Mouse (Mus musculus) embryonic fibroblast, embryonic 13.5 days (primary cell): Measurements from ENCODE around the gene Vgf. TPM values are rescaled to one million over a fixed set of nuclear protein-coding genes. Genes with fewer than 3 reads are reported as not detected.

Source experiments
- H3K27ac ChIP-seq: 2 replicates; pipeline ENCODE4 v1.5.1; 2012; ENCODE audit warnings: low read length, control low read depth, inconsistent platforms; ENCODE audit not compliant: insufficient read depth
- H3K4me1 ChIP-seq: 2 replicates; pipeline ENCODE4 v1.6.1; 2011; ENCODE audit warnings: low read length; ENCODE audit not compliant: control insufficient read depth, insufficient read depth
- H3K4me3 ChIP-seq: 2 replicates; pipeline ENCODE4 v1.5.1; 2011; ENCODE audit warnings: mild to moderate bottlenecking, control low read depth, low read length; ENCODE audit not compliant: insufficient read depth
- CTCF ChIP-seq: IDR thresholded peaks from 2 replicates; pipeline ENCODE4 v1.5.1; 2011; ENCODE audit warnings: mild to moderate bottlenecking, control low read depth, low read length, moderate library complexity, borderline replicate concordance; ENCODE audit not compliant: insufficient read depth
- POLR2A ChIP-seq: IDR thresholded peaks from 2 replicates; pipeline ENCODE4 v1.6.1; 2011; ENCODE audit warnings: low read depth, mild to moderate bottlenecking, control low read depth, low read length, moderate library complexity
- polyA plus RNA-seq: library from polyadenylated mRNA; stranded (reverse); fragments of >200 nt; gene quantifications from 2 replicates; pipeline ENCODE4 v1.2.4, GENCODE M21; 2011; ENCODE audit warnings: low read depth; ENCODE audit not compliant: missing spikeins, insufficient read length

Gene Vgf
- polyA plus RNA-seq, 1 experiment = 2.1 TPM

- no peak for TF ChIP-seq CTCF
- TF ChIP-seq POLR2A = no peak
- no peaks in the 10 kb centered on the region for H3K4me1 ChIP-seq
- no peak overlapping the region for H3K27ac ChIP-seq
- H3K4me3 ChIP-seq = no peak overlapping the region
Measured at GRCm38 (mm10) chr5:136989801-136990200, 36.4 kb upstream of the Vgf start.

- no peak for TF ChIP-seq POLR2A
- no peak for TF ChIP-seq CTCF
- Histone ChIP-seq H3K27ac (no peak overlapping the region), H3K4me3 (no peak overlapping the region), H3K4me1 (no peaks in the 10 kb centered on the region)
Measured at GRCm38 (mm10) chr5:136999449-136999848, 26.7 kb upstream of the Vgf start.

GRCm38 (mm10) chr5:137000612-137001011, 25.6 kb upstream of the Vgf start:
- Histone ChIP-seq H3K27ac (no peak overlapping the region), H3K4me3 (no peak overlapping the region), H3K4me1 (no peaks in the 10 kb centered on the region)
- TF ChIP-seq POLR2A (no peak), CTCF (no peak)

- no peak for TF ChIP-seq CTCF
- TF ChIP-seq POLR2A = no peak
- H3K4me3 ChIP-seq = no peak overlapping the region
- H3K4me1 ChIP-seq = no peaks in the 10 kb centered on the region
- no peak overlapping the region for H3K27ac ChIP-seq
Measured at GRCm38 (mm10) chr5:137007276-137007675, 18.9 kb upstream of the Vgf start.

- Histone ChIP-seq H3K4me3 (no peak overlapping the region), H3K27ac (no peak overlapping the region), H3K4me1 (peaks cover 5% of the 10 kb centered on the region)
- no peak for TF ChIP-seq POLR2A
- TF ChIP-seq CTCF = no peak
Measured at GRCm38 (mm10) chr5:137009988-137010387, 16.2 kb upstream of the Vgf start.

- Histone ChIP-seq H3K4me3 (no peak overlapping the region), H3K4me1 (peaks cover 9% of the 10 kb centered on the region), H3K27ac (peak overlapping the region; percentile 2; the same call in 1 of the 2 replicates)
- no peak for TF ChIP-seq CTCF
- no peak for TF ChIP-seq POLR2A
Measured at GRCm38 (mm10) chr5:137012401-137012950, 13.7 kb upstream of the Vgf start.

GRCm38 (mm10) chr5:137015913-137016312, 10.3 kb upstream of the Vgf start:
- H3K27ac ChIP-seq = peak overlapping the region; percentile 78
- TF ChIP-seq POLR2A (no peak), CTCF (no peak)
- no peak overlapping the region for H3K4me3 ChIP-seq
- peaks cover 9% of the 10 kb centered on the region for H3K4me1 ChIP-seq

- Histone ChIP-seq H3K4me1 (0 out of 2 replicates have a peak, but pooled peaks cover 1% of the 10 kb centered on the region), H3K4me3 (no peak overlapping the region), H3K27ac (no peak overlapping the region)
- TF ChIP-seq POLR2A = no peak
- no peak for TF ChIP-seq CTCF
Measured at GRCm38 (mm10) chr5:137024318-137024717, 1.9 kb upstream of the Vgf start.

- no peak overlapping the region for H3K27ac ChIP-seq
- no peak overlapping the region for H3K4me3 ChIP-seq
- TF ChIP-seq POLR2A = no peak
- TF ChIP-seq CTCF = peak; percentile 98
- H3K4me1 ChIP-seq = 0 out of 2 replicates have a peak, but pooled peaks cover 4% of the 10 kb centered on the region
Measured at GRCm38 (mm10) chr5:137025132-137025531, 1.1 kb upstream of the Vgf start.

GRCm38 (mm10) chr5:137028561-137029272, 2.5 kb downstream of the Vgf start:
- TF ChIP-seq CTCF (no peak), POLR2A (no peak)
- no peak overlapping the region for H3K27ac ChIP-seq
- H3K4me1 ChIP-seq = peaks cover 7% of the 10 kb centered on the region; the same call in 1 of the 2 replicates
- H3K4me3 ChIP-seq = no peak overlapping the region

GRCm38 (mm10) chr5:137029273-137029585, 3.0 kb downstream of the Vgf start:
- TF ChIP-seq POLR2A = no peak
- Histone ChIP-seq H3K4me1 (peaks cover 7% of the 10 kb centered on the region; the same call in 1 of the 2 replicates), H3K4me3 (peak overlapping the region; percentile 33; the same call in 1 of the 2 replicates), H3K27ac (no peak overlapping the region)
